ENCODE assay signal across 11 mouse cellular contexts in the genomic region with DNA sequence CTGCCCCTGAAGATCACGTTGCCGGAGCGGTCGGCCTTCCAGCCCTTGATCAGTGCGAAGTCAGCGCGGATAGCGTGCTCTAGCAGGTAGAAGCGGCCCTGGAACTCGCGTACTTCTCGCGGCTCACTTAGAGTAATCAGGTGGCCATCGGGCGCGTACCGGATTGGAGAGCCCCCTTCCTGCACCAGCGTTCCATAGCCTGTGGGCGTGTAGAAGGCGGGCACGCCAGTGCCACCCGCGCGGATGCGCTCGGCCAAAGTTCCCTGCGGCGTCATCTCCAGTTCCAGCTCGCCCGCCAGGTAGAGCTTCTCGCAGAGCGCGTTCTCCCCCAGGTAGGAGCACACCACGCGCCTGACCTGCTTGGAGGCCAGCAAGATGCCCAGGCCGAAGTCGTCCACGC. TPM values are rescaled to one million over a fixed set of nuclear protein-coding genes. Genes with fewer than 3 reads are reported as not detected.
DNase-seq lines count a peak whose midpoint lies in the region; ATAC-seq and TF ChIP-seq lines count a peak whose summit lies in the region.
"Not testable (repeated sequence)": the region's sequence is repeated elsewhere in the genome, so short reads cannot be mapped to it uniquely, and the experiment has no call there.
"Had no signal": no experiment of that assay in that cellular context is flagged by ENCODE, and none has a peak within 500 bp of the region (broad histone marks: within the 10 kb centered on the region; RNA-seq: fewer than 3 reads in every experiment).

No protein-coding gene starts in this region.

- not testable (repeated sequence) for TF ChIP-seq CTCF in kidney, adult 2 months (conservative IDR thresholded peaks at IDR 0.05; ENCODE audit: insufficient read depth, insufficient read length, low read depth, low read length); testis, adult 2 months (IDR thresholded peaks at IDR 0.05; ENCODE audit: control insufficient read depth, insufficient read depth, insufficient replicate concordance, low read depth, low read length)

- H3K27ac ChIP-seq in embryonic facial prominence, embryonic 10.5 days (replicated peaks); forebrain, embryonic 16.5 days (ENCODE audit: low read length); kidney, adult 2 months (ENCODE audit: insufficient read depth, low read depth, low read length); limb, embryonic 13.5 days; neural tube, embryonic 14.5 days (ENCODE audit: low read depth, low read length); testis, adult 2 months (ENCODE audit: control insufficient read depth, insufficient read depth, low read depth, low read length): not testable (repeated sequence)

- not testable (repeated sequence) for H3K36me3 ChIP-seq in embryonic facial prominence, embryonic 10.5 days (replicated peaks); forebrain, embryonic 16.5 days (ENCODE audit: control insufficient read depth, insufficient read depth); kidney, adult 2 months (ENCODE audit: control insufficient read depth, insufficient read depth, low read length); limb, embryonic 13.5 days; neural tube, embryonic 14.5 days (ENCODE audit: control insufficient read depth, insufficient read depth, low read length); testis, adult 2 months (ENCODE audit: control insufficient read depth, insufficient read depth, low read length)

- peaks cover 18% of the 10 kb centered on the region for H3K4me1 ChIP-seq in embryonic facial prominence, embryonic 10.5 days
- H3K4me1 ChIP-seq in forebrain, embryonic 16.5 days (replicated peaks; ENCODE audit: control insufficient read depth, insufficient read depth, low read length); kidney, adult 2 months (ENCODE audit: control insufficient read depth, insufficient read depth, low read length); limb, embryonic 13.5 days; neural tube, embryonic 14.5 days (ENCODE audit: control insufficient read depth, insufficient read depth, low read length); testis, adult 2 months (ENCODE audit: control insufficient read depth, insufficient read depth, low read length): not testable (repeated sequence)

- not testable (repeated sequence) for H3K9me3 ChIP-seq in embryonic facial prominence, embryonic 10.5 days; forebrain, embryonic 16.5 days (ENCODE audit: control insufficient read depth, low read length); limb, embryonic 13.5 days; neural tube, embryonic 14.5 days (ENCODE audit: control insufficient read depth, low read length)

- H3K4me3 ChIP-seq in embryonic facial prominence, embryonic 10.5 days = peak overlapping the region; percentile 44
- H3K4me3 ChIP-seq in forebrain, embryonic 16.5 days (replicated peaks; ENCODE audit: low read length) = peak overlapping the region; percentile 19
- H3K4me3 ChIP-seq in kidney, adult 2 months (ENCODE audit: insufficient read depth, low read depth, low read length) = 0 out of 2 replicates have a peak overlapping the region, but pooled peaks have one; percentile 11
- H3K4me3 ChIP-seq in limb, embryonic 13.5 days = peak overlapping the region; percentile 35
- H3K4me3 ChIP-seq in neural tube, embryonic 14.5 days (ENCODE audit: low read depth, low read length) = not testable (repeated sequence)
- peak overlapping the region; percentile 81 for H3K4me3 ChIP-seq in testis, adult 2 months (ENCODE audit: control insufficient read depth, low read depth, low read length)

- not testable (repeated sequence) for TF ChIP-seq POLR2A in kidney, adult 2 months (IDR thresholded peaks at IDR 0.05; ENCODE audit: low read depth, low read length); testis, adult 2 months (IDR thresholded peaks at IDR 0.05; ENCODE audit: control insufficient read depth, low read depth, low read length)

- peaks cover 38% of the 10 kb centered on the region for H3K27me3 ChIP-seq in embryonic facial prominence, embryonic 10.5 days (replicated peaks; ENCODE audit: low read depth, poor library complexity, severe bottlenecking)
- H3K27me3 ChIP-seq in forebrain, embryonic 16.5 days (replicated peaks; ENCODE audit: control insufficient read depth, insufficient read depth, low read length); kidney, adult 2 months (replicated peaks; ENCODE audit: control insufficient read depth, insufficient read depth, low read length); neural tube, embryonic 14.5 days (ENCODE audit: control insufficient read depth, insufficient read depth, low read length); testis, adult 2 months (ENCODE audit: control insufficient read depth, insufficient read depth, low read length): not testable (repeated sequence)
- H3K27me3 ChIP-seq in limb, embryonic 13.5 days = peaks cover 34% of the 10 kb centered on the region

- ATAC-seq in forebrain, embryonic 16.5 days = peak; percentile 54; the same call in 1 of the 2 replicates
- peak; percentile 30 to 39; a peak in 2 of 4 replicates for ATAC-seq in hematopoietic stem cell, adult 5-6 weeks (replicated peaks in 1 of 2; ENCODE audit: insufficient read depth in 1 of 2, low FRiP score in 2 of 2, low TSS enrichment in 1 of 2, low read depth in 1 of 2, poor library complexity in 2 of 2, severe bottlenecking in 2 of 2)
- not testable (repeated sequence) for ATAC-seq in limb, embryonic 13.5 days (ENCODE audit: low FRiP score, low read depth)
- ATAC-seq in megakaryocyte progenitor cell, adult 5-6 weeks (replicated peaks; ENCODE audit: poor library complexity) = peak; percentile 38
- ATAC-seq in neural tube, embryonic 14.5 days (ENCODE audit: low read depth) = peak; percentile 54

- DNase-seq in embryonic facial prominence, embryonic 10.5 days (ENCODE audit: low spot score) = peak; percentile 32
- DNase-seq in kidney, adult 2 months = peak; percentile 19

- WGBS in embryonic facial prominence, embryonic 10.5 days = 15% methylated on average over 33 of the region's 38 CpGs
- WGBS in forebrain, embryonic 16.5 days = 11% methylated on average over 24 of the region's 38 CpGs
- WGBS in kidney, adult 2 months = 24% methylated on average over 30 of the region's 38 CpGs
- 10% methylated on average over 29 of the region's 38 CpGs for WGBS in limb, embryonic 13.5 days
- WGBS in neural tube, embryonic 14.5 days = 15% methylated on average over 11 of the region's 38 CpGs

- H3K9ac ChIP-seq in forebrain, embryonic 16.5 days (replicated peaks; ENCODE audit: low read depth, low read length); limb, embryonic 13.5 days; neural tube, embryonic 14.5 days (replicated peaks; ENCODE audit: low read depth, low read length): not testable (repeated sequence)

- peak overlapping the region; percentile 39 for H3K4me2 ChIP-seq in forebrain, embryonic 16.5 days (ENCODE audit: low read length)
- H3K4me2 ChIP-seq in limb, embryonic 13.5 days (replicated peaks) = peak overlapping the region; percentile 60
- H3K4me2 ChIP-seq in neural tube, embryonic 14.5 days (ENCODE audit: low read depth, low read length) = not testable (repeated sequence)

RNA-seq across cellular contexts. Expression of a gene that starts 0.5 kb away (rescaled TPM):
- polyA plus RNA-seq in embryonic facial prominence, embryonic 10.5 days (2016; fragmentation: Nextera tagmentation; extraction: Ambion mirVana) = not detected in 2 replicates
- polyA plus RNA-seq in forebrain, embryonic 16.5 days (2015; fragmentation: Nextera tagmentation; extraction: Ambion mirVana) = not detected in 2 replicates
- total RNA-seq in hematopoietic stem cell, adult 5-6 weeks (2017) = not detected in 2 replicates
- 0.11 and 0.30 TPM in 2 replicates for polyA plus RNA-seq in kidney, adult 2 months (2012; rRNA removed)
- not detected in 2 replicates for polyA plus RNA-seq in limb, embryonic 13.5 days (2015; fragmentation: Nextera tagmentation; extraction: Ambion mirVana)
- total RNA-seq in megakaryocyte progenitor cell, adult 5-6 weeks (2015) = not detected in 2 replicates
- not detected in 2 replicates for total RNA-seq in megakaryocyte progenitor cell, adult 5-6 weeks (2017)
- polyA plus RNA-seq in neural tube, embryonic 14.5 days (2014; fragmentation: Nextera tagmentation; extraction: Ambion mirVana) = not detected in 2 replicates
- 213 and 260 TPM in 2 replicates for polyA plus RNA-seq in testis, adult 2 months (2012; rRNA removed)
- total RNA-seq: liver, adult 2 months had no signal
- polyA plus RNA-seq: frontal cortex, adult 2 months; liver, adult 2 months had no signal

RNA-seq across cellular contexts. Expression of a gene that starts 20.1 kb away (rescaled TPM):
- polyA plus RNA-seq in embryonic facial prominence, embryonic 10.5 days (2016; fragmentation: Nextera tagmentation; extraction: Ambion mirVana) = 0.14 TPM in 1 of 2 replicates, not detected in the other
- 0.11 TPM in 2 replicates for polyA plus RNA-seq in forebrain, embryonic 16.5 days (2015; fragmentation: Nextera tagmentation; extraction: Ambion mirVana)
- 0.19 TPM in 1 of 2 replicates, not detected in the other for total RNA-seq in hematopoietic stem cell, adult 5-6 weeks (2017)
- polyA plus RNA-seq in kidney, adult 2 months (2012; rRNA removed) = 1.5 and 2.9 TPM in 2 replicates
- polyA plus RNA-seq in limb, embryonic 13.5 days (2015; fragmentation: Nextera tagmentation; extraction: Ambion mirVana) = 0.83 and 0.92 TPM in 2 replicates
- total RNA-seq in megakaryocyte progenitor cell, adult 5-6 weeks (2015) = 0.17 TPM in 1 of 2 replicates, not detected in the other
- total RNA-seq in megakaryocyte progenitor cell, adult 5-6 weeks (2017) = 0.12 TPM in 1 of 2 replicates, not detected in the other
- polyA plus RNA-seq in neural tube, embryonic 14.5 days (2014; fragmentation: Nextera tagmentation; extraction: Ambion mirVana) = 0.35 and 0.37 TPM in 2 replicates
- 3.7 and 4.2 TPM in 2 replicates for polyA plus RNA-seq in testis, adult 2 months (2012; rRNA removed)
- total RNA-seq: layer of hippocampus, postnatal 14 days; liver, adult 2 months had no signal
- polyA plus RNA-seq: liver, adult 2 months had no signal

Comparison
In these comparisons a context has a peak if more than half of its experiments do, and no peak if none do; other contexts are left out.
1. RNA of a gene that starts 0.5 kb away (polyA plus RNA-seq): 213 to 260 TPM in testis, adult 2 months; 0.11 to 0.30 TPM in kidney, adult 2 months, not detected in limb, embryonic 13.5 days, not detected in embryonic facial prominence, embryonic 10.5 days, not detected in forebrain, embryonic 16.5 days and not detected in neural tube, embryonic 14.5 days; every median in the first group is over 100 times any median in the second.